Mouse (Mus musculus) embryonic facial prominence, embryonic 10.5 days (tissue): ENCODE measurements around the gene Cpm. TPM values are rescaled to one million over a fixed set of nuclear protein-coding genes. Genes with fewer than 3 reads are reported as not detected.

ENCODE experiments used
- DNase-seq: peaks from one replicate; pipeline ENCODE4 v3.0.0-alpha.2; 2017; ENCODE audit warnings: low spot score
- H3K27ac ChIP-seq: fragments of 300-500 bp; sonication (generic); replicated peaks from 2 replicates; pipeline ENCODE4 v1.5.1; 2016; ENCODE audit warnings: mild to moderate bottlenecking
- H3K27me3 ChIP-seq: fragments of 300-500 bp; sonication (generic); replicated peaks from 2 replicates; pipeline ENCODE4 v1.6.1; 2016; ENCODE audit warnings: low read depth, mild to moderate bottlenecking; ENCODE audit not compliant: poor library complexity, severe bottlenecking
- H3K36me3 ChIP-seq: fragments of 300-500 bp; sonication (generic); replicated peaks from 2 replicates; pipeline ENCODE4 v1.6.1; 2016; ENCODE audit warnings: mild to moderate bottlenecking, moderate library complexity
- H3K4me1 ChIP-seq: fragments of 300-500 bp; sonication (generic); 2 replicates; pipeline ENCODE4 v1.6.1; 2016
- H3K4me3 ChIP-seq: fragments of 300-500 bp; sonication (generic); 2 replicates; pipeline ENCODE4 v1.5.1; 2016; ENCODE audit warnings: mild to moderate bottlenecking, moderate library complexity
- H3K9me3 ChIP-seq: fragments of 300-500 bp; sonication (generic); 2 replicates; pipeline ENCODE4 v1.6.1; 2016; ENCODE audit warnings: mild to moderate bottlenecking
- WGBS: fragments of 180-500 bp; shearing (Covaris S2); methylation state at CpG from one replicate; pipeline ENCODE4 v1.1.7; 2016; 5-methylcytosine and 5-hydroxymethylcytosine counted together
- polyA plus RNA-seq: library from polyadenylated mRNA; unstranded; fragments of >200 nt; fragmentation: Nextera tagmentation; extraction: Ambion mirVana; gene quantifications from 2 replicates; pipeline ENCODE4 v1.2.1, GENCODE M21; 2016

Gene Cpm
- polyA plus RNA-seq, 1 experiment from 2014 or later = 11.6 TPM

DNA sequence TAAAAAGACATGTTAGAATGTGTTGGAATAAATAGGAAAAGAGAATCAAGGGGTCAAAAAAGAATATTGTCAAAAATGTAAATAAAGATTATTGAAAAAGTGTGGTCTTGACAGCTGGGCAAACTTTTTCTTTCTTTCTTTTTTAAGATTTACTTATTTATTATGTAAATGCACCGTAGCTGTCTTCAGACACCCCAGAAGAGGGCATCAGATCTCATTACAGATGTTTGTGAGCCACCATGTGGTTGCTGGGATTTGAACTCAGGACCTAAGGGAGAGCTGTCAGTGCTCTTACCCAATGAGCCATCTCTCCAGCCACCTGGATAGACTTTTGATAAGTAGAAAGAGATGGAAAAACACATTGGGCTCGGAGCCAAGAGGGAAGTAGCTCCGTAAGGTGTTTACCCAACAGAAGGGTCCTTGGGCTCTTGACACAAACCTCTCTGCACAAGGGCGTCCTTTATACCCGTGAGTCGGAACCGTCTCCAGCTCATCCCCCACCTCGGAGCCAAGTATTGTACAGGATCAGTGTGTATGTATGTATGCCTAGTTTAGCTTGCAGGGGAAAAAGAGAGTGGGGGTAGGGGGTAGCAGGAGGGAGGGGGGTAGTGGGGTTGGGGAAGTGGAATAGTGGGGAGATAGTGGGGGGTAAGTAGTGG is 24.5 kb upstream of the Cpm start:
- DNase-seq = no peak
- H3K27me3 ChIP-seq = no peaks in the 10 kb centered on the region
- H3K27ac ChIP-seq = no peak overlapping the region
- H3K4me3 ChIP-seq = no peak overlapping the region
- no peaks in the 10 kb centered on the region for H3K36me3 ChIP-seq
- H3K9me3 ChIP-seq = no peaks in the 10 kb centered on the region
- 92% methylated on average over 8 of the region's 8 CpGs for WGBS
- H3K4me1 ChIP-seq = peaks cover 8% of the 10 kb centered on the region

DNA sequence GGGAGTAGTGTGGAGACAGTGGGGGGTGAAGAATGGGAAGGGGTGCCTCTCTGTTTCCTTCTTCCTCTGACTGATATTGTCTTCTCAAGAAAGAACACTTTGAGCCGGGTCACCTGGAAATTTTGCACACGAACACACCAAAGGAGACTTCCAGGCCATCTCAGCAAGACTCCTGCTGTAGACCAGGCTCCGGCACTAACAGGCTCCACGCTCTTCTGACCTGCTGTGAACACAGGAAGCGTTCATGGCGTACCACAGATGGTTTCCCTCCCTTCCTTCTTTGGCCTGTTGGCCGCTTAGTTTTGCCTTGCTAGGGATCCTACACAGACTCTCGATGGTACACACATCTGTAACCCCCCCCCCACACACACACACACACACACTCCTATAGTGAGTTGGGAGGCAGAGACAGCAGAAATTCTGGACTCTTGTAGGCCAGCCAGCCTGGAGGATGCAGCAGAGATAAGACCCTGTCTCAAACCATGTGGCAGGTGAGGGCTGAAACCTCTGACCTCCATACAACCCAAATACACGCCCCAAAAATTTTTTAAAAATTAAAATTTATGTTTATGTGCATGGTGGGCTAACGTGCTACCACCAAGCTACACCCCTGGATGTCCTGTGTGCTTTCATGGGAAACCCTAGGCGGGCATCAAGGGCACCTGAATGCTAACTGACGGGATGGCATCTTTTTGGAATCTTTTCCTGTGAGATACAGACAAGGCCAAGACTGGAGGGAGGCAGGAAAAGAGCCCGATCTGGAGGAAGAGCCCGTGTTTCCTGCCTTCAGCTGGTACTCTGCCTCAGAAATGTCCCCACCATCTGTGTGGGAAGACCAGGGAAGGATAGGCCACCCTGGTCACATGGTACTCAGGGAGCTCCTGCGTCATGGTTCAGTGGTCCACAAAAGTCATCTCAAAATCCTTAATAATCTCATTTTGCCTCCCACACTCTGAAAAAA is 23.7 kb upstream of the Cpm start:
- WGBS = 86% methylated on average over 15 of the region's 15 CpGs
- H3K27me3 ChIP-seq = no peaks in the 10 kb centered on the region
- H3K4me1 ChIP-seq = peaks cover 8% of the 10 kb centered on the region
- no peaks in the 10 kb centered on the region for H3K9me3 ChIP-seq
- no peak overlapping the region for H3K4me3 ChIP-seq
- no peak overlapping the region for H3K27ac ChIP-seq
- H3K36me3 ChIP-seq = no peaks in the 10 kb centered on the region
- no peak for DNase-seq

DNA sequence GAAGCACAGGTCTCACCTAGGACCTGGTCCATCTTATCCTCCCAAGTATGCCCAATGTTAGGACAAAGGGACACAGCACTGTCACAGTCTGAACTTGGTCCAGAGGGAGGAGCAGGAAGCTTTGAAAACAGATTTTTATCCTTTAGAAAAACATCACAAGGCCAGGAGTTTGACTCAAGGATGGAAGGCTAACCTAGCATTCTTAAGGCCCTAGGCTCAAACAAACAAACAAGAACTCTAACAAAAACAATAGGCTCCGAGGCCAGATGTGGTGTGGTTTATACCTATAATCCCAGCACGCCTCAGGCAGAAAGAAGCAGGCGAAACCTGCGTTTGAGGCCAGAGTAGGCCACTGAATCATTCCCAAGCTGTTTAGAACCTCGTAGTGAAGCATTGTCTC is 22.9 kb upstream of the Cpm start:
- no peaks in the 10 kb centered on the region for H3K27me3 ChIP-seq
- H3K4me3 ChIP-seq = no peak overlapping the region
- H3K36me3 ChIP-seq = no peaks in the 10 kb centered on the region
- DNase-seq = no peak
- no peak overlapping the region for H3K27ac ChIP-seq
- peaks cover 4% of the 10 kb centered on the region for H3K4me1 ChIP-seq
- 73% methylated on average over 5 of the region's 5 CpGs for WGBS
- H3K9me3 ChIP-seq = no peaks in the 10 kb centered on the region

DNA sequence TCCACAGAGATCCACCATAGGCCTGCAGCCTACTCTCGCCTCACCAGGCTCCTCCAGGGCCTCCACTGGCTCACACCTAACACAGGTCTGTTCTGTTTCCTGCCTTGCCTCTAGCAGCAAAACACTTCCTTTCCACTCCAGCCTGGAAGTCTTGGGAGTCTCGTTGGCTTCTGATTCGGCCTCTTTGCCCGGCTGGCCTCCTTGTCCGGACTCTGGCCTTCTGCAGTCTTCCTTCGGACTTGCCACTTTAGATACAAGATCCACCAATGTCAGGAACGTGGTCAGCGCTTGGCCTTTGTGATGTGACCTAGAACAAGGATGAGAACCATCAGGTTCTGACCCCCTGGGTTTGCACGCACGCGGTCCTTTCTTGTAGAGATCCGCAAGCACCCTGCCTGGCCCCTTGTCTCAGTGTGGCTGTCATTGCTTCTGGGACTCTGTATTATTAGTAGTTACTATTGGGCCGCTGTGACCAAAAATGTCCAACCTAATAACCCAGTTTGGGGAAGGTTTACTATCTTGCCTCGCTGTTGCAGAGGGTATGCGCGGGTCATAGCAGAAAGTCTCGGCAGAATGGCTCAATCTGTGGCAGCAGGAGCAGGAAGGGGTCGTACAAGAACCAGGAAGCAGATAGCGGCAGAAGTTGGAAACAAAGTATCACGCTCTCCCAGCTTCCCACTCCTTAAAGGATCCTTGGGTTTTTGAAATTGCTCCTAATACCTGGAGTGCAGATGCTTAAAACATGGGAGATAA is 22.1 kb upstream of the Cpm start:
- no peaks in the 10 kb centered on the region for H3K36me3 ChIP-seq
- no peaks in the 10 kb centered on the region for H3K4me1 ChIP-seq
- H3K4me3 ChIP-seq = no peak overlapping the region
- 91% methylated on average over 20 of the region's 20 CpGs for WGBS
- DNase-seq = no peak
- H3K9me3 ChIP-seq = no peaks in the 10 kb centered on the region
- H3K27me3 ChIP-seq = no peaks in the 10 kb centered on the region
- no peak overlapping the region for H3K27ac ChIP-seq

DNA sequence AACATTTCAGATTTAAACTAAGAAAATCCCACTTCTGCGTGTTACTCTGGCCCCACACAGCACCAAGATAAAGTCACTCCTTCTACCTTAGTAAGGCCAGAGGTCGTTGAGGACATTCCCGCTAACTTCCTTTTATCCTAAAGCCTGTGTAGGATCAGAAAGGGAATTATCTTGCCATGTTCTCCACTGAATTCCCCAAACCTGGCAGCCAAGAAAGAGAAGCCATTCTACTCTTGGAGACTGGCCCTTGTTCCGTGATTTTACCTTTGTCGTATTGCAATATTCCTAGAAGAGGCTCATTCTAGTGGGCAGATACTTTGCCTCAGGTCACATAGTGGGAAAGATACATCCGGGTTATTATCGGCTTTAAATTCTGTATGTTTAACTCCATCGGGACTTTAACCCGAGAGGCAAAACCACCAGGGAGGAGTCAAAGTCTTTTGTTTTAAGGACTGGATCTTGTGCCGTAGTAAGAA is 21.5 kb upstream of the Cpm start:
- WGBS = 92% methylated on average over 10 of the region's 10 CpGs
- no peak overlapping the region for H3K4me3 ChIP-seq
- H3K36me3 ChIP-seq = no peaks in the 10 kb centered on the region
- DNase-seq = no peak
- H3K4me1 ChIP-seq = no peaks in the 10 kb centered on the region
- H3K27ac ChIP-seq = no peak overlapping the region
- H3K9me3 ChIP-seq = no peaks in the 10 kb centered on the region
- no peaks in the 10 kb centered on the region for H3K27me3 ChIP-seq

DNA sequence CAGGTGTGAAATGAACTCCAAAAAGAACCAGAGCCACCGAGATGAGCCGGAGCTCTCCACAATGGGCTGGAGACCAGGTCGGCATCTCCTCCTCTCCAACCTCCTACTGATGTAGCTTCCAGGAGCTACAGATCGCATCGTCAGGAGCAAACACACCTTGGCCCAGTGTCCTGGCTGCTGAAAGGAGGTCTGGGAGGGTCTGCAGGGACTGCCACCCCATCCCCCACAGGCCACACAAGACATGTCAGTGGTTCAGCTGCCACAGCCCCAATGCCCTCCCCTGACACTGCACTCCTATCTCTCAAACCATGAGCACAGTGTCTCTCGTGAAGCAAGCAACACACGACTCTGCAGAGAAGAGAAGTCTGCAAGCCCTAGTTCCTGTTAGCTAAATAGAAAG is 20.8 kb upstream of the Cpm start:
- no peak overlapping the region for H3K27ac ChIP-seq

DNA sequence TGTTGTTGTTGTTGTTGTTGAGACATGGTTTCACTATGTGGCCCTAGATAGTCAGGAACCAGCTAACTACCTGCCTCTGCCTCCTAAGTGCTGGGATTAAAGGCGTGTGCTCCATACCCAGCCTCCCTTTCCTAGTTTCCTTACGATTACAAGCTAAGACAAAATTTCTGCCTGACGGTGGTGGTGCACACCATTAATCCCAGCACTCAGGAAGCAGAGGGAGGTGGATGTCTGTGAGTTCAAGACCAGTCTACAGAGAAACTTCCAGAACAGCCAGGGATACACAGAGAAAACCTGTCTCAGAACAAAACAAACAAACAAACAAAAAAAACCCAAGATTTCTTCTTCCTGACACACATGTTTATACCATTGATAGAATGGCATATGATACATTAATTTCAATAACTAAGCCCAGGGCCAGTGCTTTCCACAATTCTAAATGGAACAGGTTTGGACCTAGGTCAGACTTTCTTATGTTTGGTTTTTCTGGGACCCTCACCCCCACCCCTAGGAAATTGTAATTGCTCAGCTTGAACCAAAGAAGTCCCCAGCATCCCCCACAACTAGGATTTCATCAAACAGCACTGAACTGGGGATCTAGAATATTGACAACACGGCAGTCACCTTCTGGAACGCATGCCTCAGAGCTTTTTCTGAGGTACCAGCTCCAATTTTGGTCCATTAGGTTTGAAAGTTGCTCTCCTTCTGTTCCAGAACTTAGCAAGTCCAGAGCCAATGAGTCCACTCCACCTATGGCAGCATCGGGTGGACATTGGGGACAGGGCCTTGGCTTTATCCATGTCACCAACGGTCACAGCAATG is 20.1 kb upstream of the Cpm start:
- no peak overlapping the region for H3K4me3 ChIP-seq
- no peak for DNase-seq
- H3K36me3 ChIP-seq = no peaks in the 10 kb centered on the region
- no peaks in the 10 kb centered on the region for H3K4me1 ChIP-seq
- H3K9me3 ChIP-seq = no peaks in the 10 kb centered on the region
- H3K27me3 ChIP-seq = no peaks in the 10 kb centered on the region
- 89% methylated on average over 7 of the region's 7 CpGs for WGBS
- H3K27ac ChIP-seq = no peak overlapping the region

More for the DNA sequence above, 20.8 kb upstream of the Cpm start:
- Histone ChIP-seq H3K9me3 (no peaks in the 10 kb centered on the region), H3K4me1 (no peaks in the 10 kb centered on the region), H3K4me3 (no peak overlapping the region), H3K27me3 (no peaks in the 10 kb centered on the region), H3K36me3 (no peaks in the 10 kb centered on the region)
- WGBS = 91% methylated on average over 7 of the region's 7 CpGs
- no peak for DNase-seq

DNA sequence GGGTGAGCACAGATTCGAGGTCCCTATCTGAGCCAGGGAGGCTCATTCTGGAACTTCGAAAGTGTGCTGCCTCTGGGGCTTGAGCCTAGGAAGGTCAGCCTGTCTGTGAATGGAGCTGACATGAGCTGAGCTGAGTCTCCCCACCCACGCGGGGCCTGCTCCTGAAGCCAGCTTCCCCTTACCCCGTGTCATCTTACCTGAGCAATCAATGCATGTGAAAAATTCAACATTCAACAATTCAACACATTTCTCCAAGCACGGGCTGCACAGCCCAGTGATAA is 19.6 kb upstream of the Cpm start:
- no peak overlapping the region for H3K27ac ChIP-seq
- WGBS = 88% methylated on average over 6 of the region's 6 CpGs
- H3K4me1 ChIP-seq = no peaks in the 10 kb centered on the region
- DNase-seq = no peak
- no peak overlapping the region for H3K4me3 ChIP-seq
- no peaks in the 10 kb centered on the region for H3K27me3 ChIP-seq
- H3K36me3 ChIP-seq = no peaks in the 10 kb centered on the region
- H3K9me3 ChIP-seq = no peaks in the 10 kb centered on the region

DNA sequence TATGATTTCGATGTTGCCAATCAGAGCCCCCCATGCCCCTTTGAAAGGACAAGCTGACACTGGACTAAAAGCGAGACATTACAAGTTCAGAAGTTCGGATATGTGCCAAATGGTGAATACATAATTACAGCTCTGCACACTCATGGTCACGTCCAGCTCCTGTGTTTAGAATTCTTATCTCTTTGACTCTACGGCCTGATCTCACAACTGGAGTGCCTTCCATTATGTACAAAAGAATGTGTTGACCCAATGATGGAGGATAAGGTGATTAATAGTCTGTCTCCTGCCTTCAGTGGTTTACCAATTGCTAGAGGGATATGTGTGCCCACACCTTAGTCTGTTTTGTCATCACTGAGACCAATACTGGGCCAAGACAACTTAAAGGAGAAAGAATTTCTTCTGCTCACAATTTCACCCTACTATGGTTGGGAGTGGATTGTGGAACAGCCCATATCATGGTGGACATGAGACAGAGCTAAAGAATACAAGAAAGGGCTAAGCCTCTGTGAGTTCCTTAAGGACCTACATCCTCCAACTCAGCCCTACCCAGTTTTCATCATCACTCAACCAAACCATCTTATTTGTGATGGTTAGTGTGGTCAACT is 19.0 kb upstream of the Cpm start:
- H3K4me3 ChIP-seq = no peak overlapping the region

DNA sequence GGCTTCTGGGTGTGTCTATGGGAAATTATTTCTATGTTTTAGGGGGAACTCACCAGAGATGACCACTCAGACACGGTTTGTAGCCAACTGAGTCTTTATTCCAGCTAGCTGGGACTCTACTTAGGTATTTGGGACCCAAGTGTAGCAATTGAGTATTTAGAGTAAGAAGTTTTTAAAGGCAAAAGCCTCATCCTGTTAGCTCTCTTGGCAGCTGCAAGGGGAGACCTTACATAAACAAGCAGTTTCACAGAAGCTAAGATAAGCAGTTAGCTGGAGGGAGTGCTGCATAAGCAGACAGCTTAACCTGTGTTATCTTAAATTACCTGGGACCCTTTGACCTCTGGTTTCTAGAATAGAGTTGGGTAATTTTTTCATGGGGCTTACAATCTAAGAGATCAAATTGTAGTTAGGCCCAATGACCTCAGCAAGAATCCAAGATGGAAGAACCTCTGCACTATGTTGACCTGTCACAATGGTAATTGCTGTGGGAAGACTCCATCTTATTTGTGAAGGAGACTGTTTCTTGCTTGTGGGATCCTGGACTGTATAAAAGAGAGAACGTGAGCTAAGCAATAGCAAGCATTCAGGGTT is 18.4 kb upstream of the Cpm start:
- Histone ChIP-seq H3K27ac (no peak overlapping the region), H3K9me3 (no peaks in the 10 kb centered on the region), H3K36me3 (no peaks in the 10 kb centered on the region), H3K27me3 (no peaks in the 10 kb centered on the region), H3K4me3 (no peak overlapping the region), H3K4me1 (no peaks in the 10 kb centered on the region)
- 86% methylated on average over 2 of the region's 2 CpGs for WGBS
- no peak for DNase-seq

More for the DNA sequence above, 19.0 kb upstream of the Cpm start:
- no peaks in the 10 kb centered on the region for H3K27me3 ChIP-seq
- no peaks in the 10 kb centered on the region for H3K9me3 ChIP-seq
- WGBS = 93% methylated on average over 5 of the region's 5 CpGs
- no peaks in the 10 kb centered on the region for H3K4me1 ChIP-seq
- no peak overlapping the region for H3K27ac ChIP-seq
- no peaks in the 10 kb centered on the region for H3K36me3 ChIP-seq
- no peak for DNase-seq

DNA sequence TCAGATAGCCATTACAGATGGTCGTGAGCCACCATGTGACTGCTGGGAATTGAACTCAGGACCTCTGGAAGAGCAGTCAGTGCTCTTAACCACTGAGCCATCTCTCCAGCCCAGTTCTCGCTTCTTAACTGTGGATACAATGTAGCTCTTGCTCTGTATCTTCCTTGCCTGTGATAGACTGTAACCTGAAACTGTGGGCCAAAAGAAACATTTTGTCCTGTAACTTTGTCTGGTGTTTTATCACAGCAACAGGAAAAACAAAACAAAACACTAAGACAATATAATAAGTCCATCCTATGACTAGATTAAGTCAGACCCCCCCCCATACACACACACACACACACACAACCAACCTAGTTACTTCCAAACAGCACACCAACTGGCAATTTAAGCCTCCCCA is 17.8 kb upstream of the Cpm start:
- Histone ChIP-seq H3K27ac (no peak overlapping the region), H3K4me3 (no peak overlapping the region), H3K27me3 (no peaks in the 10 kb centered on the region), H3K36me3 (no peaks in the 10 kb centered on the region), H3K4me1 (no peaks in the 10 kb centered on the region), H3K9me3 (no peaks in the 10 kb centered on the region)
- WGBS = 90% methylated on average over 2 of the region's 2 CpGs
- no peak for DNase-seq
